Mouse (Mus musculus) retina, embryonic 14.5 days (tissue): Measurements from ENCODE around the gene Ptbp1.

Experiments used
- DNase-seq: peaks from one replicate; pipeline ENCODE4 v3.0.0-alpha.2; 2015; ENCODE audit warnings: low spot score

The Ptbp1 gene

GRCm38 (mm10) chr10:79834769-79835398, 19.3 kb upstream of the Ptbp1 start:
- peak; percentile 93 for DNase-seq

GRCm38 (mm10) chr10:79836918-79837317, 17.3 kb upstream of the Ptbp1 start:
- no peak for DNase-seq

- no peak for DNase-seq
Measured at GRCm38 (mm10) chr10:79838151-79838550, 16.1 kb upstream of the Ptbp1 start.

- DNase-seq, result no peak
Measured at GRCm38 (mm10) chr10:79840091-79840490, 14.1 kb upstream of the Ptbp1 start.

- peak; percentile 65 for DNase-seq
Measured at GRCm38 (mm10) chr10:79840644-79841551, 13.3 kb upstream of the Ptbp1 start.

GRCm38 (mm10) chr10:79842322-79842721, 11.9 kb upstream of the Ptbp1 start:
- no peak for DNase-seq

GRCm38 (mm10) chr10:79843476-79843875, 10.8 kb upstream of the Ptbp1 start:
- no peak for DNase-seq

- DNase-seq, result no peak
Measured at GRCm38 (mm10) chr10:79846553-79846952, 7.7 kb upstream of the Ptbp1 start.

- no peak for DNase-seq
Measured at GRCm38 (mm10) chr10:79849941-79850628, 4.1 kb upstream of the Ptbp1 start.

GRCm38 (mm10) chr10:79851653-79852052, 2.6 kb upstream of the Ptbp1 start:
- DNase-seq, result no peak

GRCm38 (mm10) chr10:79852107-79852789, 2.0 kb upstream of the Ptbp1 start:
- DNase-seq, result no peak

GRCm38 (mm10) chr10:79852827-79853226, 1.4 kb upstream of the Ptbp1 start:
- no peak for DNase-seq

- DNase-seq, result peak; percentile 74
Measured at GRCm38 (mm10) chr10:79853392-79853791, 835 bp upstream of the Ptbp1 start.

- peak; percentile 78 for DNase-seq
Measured at GRCm38 (mm10) chr10:79854801-79855541, 744 bp downstream of the Ptbp1 start.

- DNase-seq, result no peak
Measured at GRCm38 (mm10) chr10:79855558-79856184, 1.4 kb downstream of the Ptbp1 start.

GRCm38 (mm10) chr10:79856280-79856679, 2.1 kb downstream of the Ptbp1 start:
- DNase-seq, result no peak

- DNase-seq, result no peak
Measured at GRCm38 (mm10) chr10:79856704-79857451, 2.7 kb downstream of the Ptbp1 start.

- no peak for DNase-seq
Measured at GRCm38 (mm10) chr10:79857452-79857811, 3.2 kb downstream of the Ptbp1 start.

- no peak for DNase-seq
Measured at GRCm38 (mm10) chr10:79857894-79858293, 3.7 kb downstream of the Ptbp1 start.

- DNase-seq, result no peak
Measured at GRCm38 (mm10) chr10:79858416-79859074, 4.3 kb downstream of the Ptbp1 start.
